In genomic region chr5:124963806-124964672, GRCm38 (mm10) we compare ENCODE assay signal across 9 mouse cellular contexts. TPM values are rescaled to one million over a fixed set of nuclear protein-coding genes. Genes with fewer than 3 reads are reported as not detected.
DNase-seq lines count a peak whose midpoint lies in the region; ATAC-seq lines count a peak whose summit lies in the region.
"Had no signal": no experiment of that assay in that cellular context is flagged by ENCODE, and none has a peak within 500 bp of the region (broad histone marks: within the 10 kb centered on the region; RNA-seq: fewer than 3 reads in every experiment).

No protein-coding gene starts in this region.

- no peaks in the 10 kb centered on the region for H3K36me3 ChIP-seq in intestine, embryonic 14.5 days (ENCODE audit: control insufficient read depth, insufficient read depth, low read length)
- H3K36me3 ChIP-seq in stomach, embryonic 16.5 days (ENCODE audit: control insufficient read depth, insufficient read depth, low read length), result no peaks in the 10 kb centered on the region

- peak; percentile 68 for DNase-seq in 3T3-L1 (ENCODE audit: low read depth, low spot score)
- peak; percentile 60 for DNase-seq in cerebellum, adult 8-10 months
- peak; percentile 32 to 49 for DNase-seq in frontal cortex, postnatal 25 days (ENCODE audit: low spot score in 2 of 2)
- peak; percentile 77 for DNase-seq in intestine, embryonic 14.5 days (ENCODE audit: low spot score)
- peak; percentile 28 to 29 for DNase-seq in left cerebral cortex, adult 18-20 months (ENCODE audit: low spot score in 2 of 2)
- peak; percentile 53 for DNase-seq in lung, postnatal 14 days
- no peak for DNase-seq in gastrocnemius, adult 18-20 months (ENCODE audit: low spot score)

- no peak overlapping the region for H3K4me3 ChIP-seq in intestine, embryonic 14.5 days (ENCODE audit: low read depth, low read length)
- 0 out of 2 replicates have a peak overlapping the region, but pooled peaks have one; percentile 6 for H3K4me3 ChIP-seq in stomach, embryonic 16.5 days (replicated peaks; ENCODE audit: low read length)

- H3K27me3 ChIP-seq in intestine, embryonic 14.5 days (replicated peaks; ENCODE audit: control insufficient read depth, insufficient read depth, low read length), result no peaks in the 10 kb centered on the region
- no peaks in the 10 kb centered on the region for H3K27me3 ChIP-seq in stomach, embryonic 16.5 days (ENCODE audit: control insufficient read depth, insufficient read depth, low read length)

- ATAC-seq in intestine, embryonic 14.5 days (replicated peaks; ENCODE audit: low FRiP score, low TSS enrichment, low read depth), result peak; percentile 52
- ATAC-seq in stomach, embryonic 16.5 days (ENCODE audit: insufficient read depth, low FRiP score), result peak; percentile 72

- peaks cover 26% of the 10 kb centered on the region for H3K4me1 ChIP-seq in intestine, embryonic 14.5 days (replicated peaks; ENCODE audit: control insufficient read depth, insufficient read depth, low read length)
- H3K4me1 ChIP-seq in stomach, embryonic 16.5 days (ENCODE audit: control insufficient read depth, insufficient read depth, low read length), result peaks cover 31% of the 10 kb centered on the region

- H3K9ac ChIP-seq in intestine, embryonic 14.5 days (ENCODE audit: low read length), result no peak overlapping the region
- H3K9ac ChIP-seq in stomach, embryonic 16.5 days (ENCODE audit: low read length), result peak overlapping the region; percentile 22

- H3K27ac ChIP-seq in intestine, embryonic 14.5 days (ENCODE audit: low read depth), result peak overlapping the region; percentile 40
- H3K27ac ChIP-seq in stomach, embryonic 16.5 days (ENCODE audit: low read length), result peak overlapping the region; percentile 73

- peak overlapping the region; percentile 36 for H3K4me2 ChIP-seq in intestine, embryonic 14.5 days (ENCODE audit: low read length)
- H3K4me2 ChIP-seq in stomach, embryonic 16.5 days (ENCODE audit: low read depth, low read length), result peak overlapping the region; percentile 42

- 0 out of 2 replicates have a peak, but pooled peaks cover 2% of the 10 kb centered on the region for H3K9me3 ChIP-seq in intestine, embryonic 14.5 days (ENCODE audit: control insufficient read depth, low read length)
- no peaks in the 10 kb centered on the region for H3K9me3 ChIP-seq in stomach, embryonic 16.5 days (replicated peaks; ENCODE audit: control insufficient read depth, low read length)

- WGBS in intestine, embryonic 14.5 days, result 60% methylated on average over 22 of the region's 22 CpGs
- WGBS in stomach, embryonic 16.5 days, result 37% methylated on average over 22 of the region's 22 CpGs

RNA-seq across cellular contexts. Expression of gene Rflna, which starts 39.0 kb away (rescaled TPM):
- polyA plus RNA-seq in intestine, embryonic 14.5 days (2014; fragmentation: Nextera tagmentation; extraction: Ambion mirVana), result 3.0 and 4.7 TPM in 2 replicates
- total RNA-seq in left cerebral cortex, adult 18-20 months (2021), result 1 to 10 TPM in 1 of 2 experiments, under 1 TPM in 1; 0.68 to 1.0 TPM
- 2.7 and 3.0 TPM in 2 replicates for polyA plus RNA-seq in stomach, embryonic 16.5 days (2015; fragmentation: Nextera tagmentation; extraction: Ambion mirVana)
- not detected for total RNA-seq in gastrocnemius, adult 18-20 months (2021)
- total RNA-seq: liver, adult 2 months had no signal
